Mouse (Mus musculus) embryonic facial prominence, embryonic 14.5 days (tissue): ENCODE measurements around the gene Igfn1. TPM values are rescaled to one million over a fixed set of nuclear protein-coding genes. Genes with fewer than 3 reads are reported as not detected.

ENCODE experiments used
- ATAC-seq: fragments of 200-750 bp; cut with Nextera tagmentation; 2 replicates; pipeline ENCODE4 v1.8.0; 2017; ENCODE audit warnings: low read depth, moderate number of reproducible peaks, moderate TSS enrichment
- DNase-seq: peaks from one replicate; pipeline ENCODE4 v3.0.0-alpha.2; 2015; ENCODE audit warnings: low spot score
- H3K27ac ChIP-seq: fragments of 300-500 bp; sonication (generic); replicated peaks from 2 replicates; pipeline ENCODE4 v1.5.1; 2014; ENCODE audit warnings: low read depth, mild to moderate bottlenecking, low read length, moderate library complexity
- H3K27me3 ChIP-seq: fragments of 300-500 bp; sonication (generic); replicated peaks from 2 replicates; pipeline ENCODE4 v1.6.1; 2014; ENCODE audit warnings: low read length; ENCODE audit not compliant: control insufficient read depth, insufficient read depth
- H3K36me3 ChIP-seq: fragments of 300-500 bp; sonication (generic); 2 replicates; pipeline ENCODE4 v1.6.1; 2014; ENCODE audit warnings: low read length, mixed read lengths; ENCODE audit not compliant: control insufficient read depth, insufficient read depth
- H3K4me1 ChIP-seq: fragments of 300-500 bp; sonication (generic); 2 replicates; pipeline ENCODE4 v1.6.1; 2014; ENCODE audit warnings: antibody characterized with exemption, low read length; ENCODE audit not compliant: control insufficient read depth, insufficient read depth
- H3K4me2 ChIP-seq: fragments of 300-500 bp; sonication (generic); 2 replicates; pipeline ENCODE4 v1.6.1; 2014; ENCODE audit warnings: low read depth, mild to moderate bottlenecking, low read length, moderate library complexity, mixed read lengths
- H3K4me3 ChIP-seq: fragments of 300-500 bp; sonication (generic); 2 replicates; pipeline ENCODE4 v1.5.1; 2014; ENCODE audit warnings: low read depth, mild to moderate bottlenecking, low read length
- H3K9ac ChIP-seq: fragments of 300-500 bp; sonication (generic); 2 replicates; pipeline ENCODE4 v1.6.1; 2014; ENCODE audit warnings: low read depth, mild to moderate bottlenecking, low read length, moderate library complexity, mixed read lengths
- H3K9me3 ChIP-seq: fragments of 300-500 bp; sonication (generic); 2 replicates; pipeline ENCODE4 v1.6.1; 2016; ENCODE audit warnings: low read length; ENCODE audit not compliant: control insufficient read depth
- WGBS: fragments of 180-500 bp; shearing (Covaris S2); extraction: QIAGEN DNeasy Blood & Tissue Kit; methylation state at CpG from one replicate; pipeline ENCODE4 v1.1.7; 2014; 5-methylcytosine and 5-hydroxymethylcytosine counted together
- polyA plus RNA-seq: library from polyadenylated mRNA; unstranded; fragments of >200 nt; fragmentation: Nextera tagmentation; extraction: Ambion mirVana; gene quantifications from 2 replicates; pipeline ENCODE4 v1.2.1, GENCODE M21; 2014

The Igfn1 gene
- polyA plus RNA-seq, 1 experiment from 2014 or later = not detected

DNA sequence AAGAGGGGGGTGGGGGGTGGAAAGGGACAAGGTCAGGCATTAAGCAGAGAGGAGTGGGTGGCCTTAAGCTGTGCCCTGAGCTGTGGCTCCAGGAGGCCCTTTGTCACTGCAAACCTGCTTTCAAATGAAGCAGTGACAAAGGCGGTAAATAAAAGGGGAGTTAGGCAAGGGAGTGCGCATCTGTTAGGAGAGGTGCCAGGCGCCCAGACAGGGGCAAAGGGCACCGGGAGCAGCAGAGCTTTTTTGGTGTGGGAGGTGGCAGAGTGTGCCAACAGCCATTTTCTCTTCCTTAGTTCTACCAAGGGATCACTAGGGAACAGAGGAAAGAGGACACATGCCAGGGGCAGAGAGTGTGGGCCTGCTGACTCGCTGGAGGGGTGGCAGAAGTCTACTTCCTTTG is 88.9 kb downstream of the Igfn1 start:
- no peaks in the 10 kb centered on the region for H3K36me3 ChIP-seq
- H3K9me3 ChIP-seq = no peaks in the 10 kb centered on the region
- DNase-seq = no peak
- H3K27ac ChIP-seq = no peak overlapping the region
- peak overlapping the region; percentile 10; the same call in 1 of the 2 replicates for H3K4me2 ChIP-seq
- peaks cover 68% of the 10 kb centered on the region for H3K27me3 ChIP-seq
- peak overlapping the region; percentile 7; the same call in 1 of the 2 replicates for H3K4me3 ChIP-seq
- no peak for ATAC-seq
- WGBS = 16% methylated on average over 5 of the region's 5 CpGs
- no peak overlapping the region for H3K9ac ChIP-seq
- 0 out of 2 replicates have a peak, but pooled peaks cover 4% of the 10 kb centered on the region for H3K4me1 ChIP-seq

DNA sequence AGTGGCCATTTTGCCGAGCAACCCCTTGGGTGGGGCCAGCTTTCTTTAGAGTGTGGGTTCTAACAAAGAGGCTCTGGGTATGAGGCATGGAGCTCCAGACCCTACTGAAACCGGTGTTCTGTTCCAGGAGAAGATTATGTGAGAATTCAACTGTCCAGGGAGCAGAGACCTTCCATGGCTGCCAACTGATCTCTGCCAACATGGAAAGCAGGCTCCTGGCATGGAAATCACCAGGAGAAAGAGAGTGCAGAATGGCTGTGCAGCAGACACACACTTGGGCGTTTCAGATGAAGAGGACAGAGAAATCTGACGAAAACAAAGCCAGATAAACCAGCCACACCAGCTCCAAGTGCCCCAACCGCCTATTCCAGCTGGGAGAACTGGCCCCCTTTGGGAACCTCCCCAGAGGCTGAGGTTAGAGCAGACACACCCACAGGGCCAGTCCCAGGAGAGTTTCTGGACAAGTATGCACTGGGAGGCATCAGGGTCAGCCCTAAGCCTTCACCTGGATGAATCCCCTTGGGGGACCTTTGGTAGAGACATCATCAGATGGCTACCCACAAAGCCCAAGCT is 89.6 kb downstream of the Igfn1 start:
- H3K9me3 ChIP-seq = no peaks in the 10 kb centered on the region
- peaks cover 65% of the 10 kb centered on the region for H3K27me3 ChIP-seq
- no peaks in the 10 kb centered on the region for H3K36me3 ChIP-seq
- DNase-seq = peak; percentile 52
- peak; percentile 58; the same call in 1 of the 2 replicates for ATAC-seq
- 31% methylated on average over 5 of the region's 5 CpGs for WGBS
- no peak overlapping the region for H3K9ac ChIP-seq
- peak overlapping the region; percentile 31 for H3K4me2 ChIP-seq
- no peak overlapping the region; the same call in 1 of the 2 replicates for H3K27ac ChIP-seq
- H3K4me3 ChIP-seq = peak overlapping the region; percentile 7; the same call in 1 of the 2 replicates
- 0 out of 2 replicates have a peak, but pooled peaks cover 4% of the 10 kb centered on the region for H3K4me1 ChIP-seq

DNA sequence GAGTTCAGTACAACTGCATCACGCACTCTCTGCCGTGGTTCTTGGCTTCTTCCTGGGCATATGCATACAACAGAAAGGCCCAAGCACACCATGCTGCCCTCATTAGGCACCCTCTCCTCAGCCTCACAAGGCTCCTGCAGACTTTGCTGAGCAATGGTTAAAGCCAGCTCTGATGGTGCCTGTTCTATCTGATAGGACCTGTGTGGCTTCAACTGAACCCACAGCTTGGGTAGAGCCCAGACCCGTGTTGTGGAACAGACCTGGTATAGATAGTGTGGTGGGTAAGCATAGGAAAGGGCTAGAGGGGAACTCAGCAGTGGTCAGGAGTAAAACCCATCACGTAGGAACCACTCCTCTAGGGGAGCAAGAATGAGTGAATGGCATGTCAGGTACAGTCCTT is 92.5 kb downstream of the Igfn1 start:
- peaks cover 39% of the 10 kb centered on the region for H3K27me3 ChIP-seq
- ATAC-seq = no peak
- 60% methylated on average over 4 of the region's 4 CpGs for WGBS

DNA sequence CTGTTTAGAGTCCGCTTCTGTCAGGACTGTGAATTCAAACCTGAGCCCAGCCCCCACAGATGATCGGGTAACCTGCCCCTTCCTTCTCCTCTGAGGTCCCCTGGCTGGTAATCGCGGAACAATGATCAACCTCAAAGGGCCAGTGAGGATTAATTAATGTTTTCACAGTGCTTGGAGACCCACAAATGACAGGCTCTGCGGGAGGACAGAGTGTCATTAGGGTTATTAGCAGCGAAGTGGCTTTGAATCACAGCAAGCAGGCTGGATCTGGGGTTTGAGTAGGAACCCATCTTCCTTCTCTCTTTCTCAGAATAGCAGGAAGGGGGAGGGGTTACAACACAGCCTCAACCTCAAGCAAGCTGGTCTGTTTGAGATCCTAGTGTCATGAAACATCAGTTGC is 96.8 kb downstream of the Igfn1 start:
- Histone ChIP-seq H3K27ac (no peak overlapping the region), H3K4me3 (no peak overlapping the region), H3K4me1 (peaks cover 10% of the 10 kb centered on the region), H3K9ac (no peak overlapping the region), H3K9me3 (no peaks in the 10 kb centered on the region), H3K27me3 (no peaks in the 10 kb centered on the region), H3K36me3 (no peaks in the 10 kb centered on the region), H3K4me2 (no peak overlapping the region)
- WGBS = 26% methylated on average over 6 of the region's 6 CpGs
- no peak for ATAC-seq
- DNase-seq = no peak

More for the DNA sequence above, 92.5 kb downstream of the Igfn1 start:
- H3K4me3 ChIP-seq = no peak overlapping the region
- no peaks in the 10 kb centered on the region for H3K9me3 ChIP-seq
- DNase-seq = no peak
- no peak overlapping the region for H3K4me2 ChIP-seq
- no peak overlapping the region for H3K27ac ChIP-seq
- 0 out of 2 replicates have a peak, but pooled peaks cover 3% of the 10 kb centered on the region for H3K4me1 ChIP-seq
- no peaks in the 10 kb centered on the region for H3K36me3 ChIP-seq
- no peak overlapping the region for H3K9ac ChIP-seq

DNA sequence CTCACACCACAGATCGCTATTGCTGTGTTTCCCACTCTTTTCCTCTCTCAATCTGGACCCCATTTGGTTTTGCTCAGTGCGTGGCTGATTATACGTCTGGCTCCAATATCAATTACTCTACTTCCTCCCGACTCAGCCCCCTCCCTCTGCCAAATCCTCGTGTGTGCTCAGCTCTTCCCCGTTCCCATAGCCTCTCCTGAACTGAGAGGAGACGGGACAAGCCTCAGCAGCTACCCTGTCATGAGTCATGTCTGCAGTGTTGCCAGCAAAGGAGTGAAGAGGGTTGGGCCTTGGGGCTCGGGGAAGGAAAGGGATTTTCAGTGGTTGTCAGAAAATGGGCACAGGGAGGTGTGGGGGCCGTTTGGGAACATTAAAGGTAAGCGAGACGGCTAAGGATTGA is 99.4 kb downstream of the Igfn1 start:
- DNase-seq (peak; percentile 87), ATAC-seq (peak; percentile 93)
- H3K36me3 ChIP-seq = no peaks in the 10 kb centered on the region
- no peak overlapping the region for H3K9ac ChIP-seq
- WGBS = 24% methylated on average over 11 of the region's 11 CpGs
- H3K27ac ChIP-seq = 0 out of 2 replicates have a peak overlapping the region, but pooled peaks have one; percentile 15
- no peaks in the 10 kb centered on the region for H3K27me3 ChIP-seq
- no peak overlapping the region for H3K4me3 ChIP-seq
- no peaks in the 10 kb centered on the region for H3K9me3 ChIP-seq
- peaks cover 10% of the 10 kb centered on the region for H3K4me1 ChIP-seq
- H3K4me2 ChIP-seq = no peak overlapping the region; the same call in 1 of the 2 replicates

Other genes starting within 250 kb of the Igfn1 start
- 80.1 and 90.4 TPM in 2 replicates for gene Phlda3, start 240.2 kb downstream of the Igfn1 start, polyA plus RNA-seq
- 637 and 738 TPM in 2 replicates for gene Tnni1, start 226.9 kb downstream of the Igfn1 start, polyA plus RNA-seq
- 16.6 and 21.7 TPM in 2 replicates for gene Lad1, start 187.7 kb downstream of the Igfn1 start, polyA plus RNA-seq
- gene Tnnt2, start 170.0 kb downstream of the Igfn1 start, polyA plus RNA-seq = 193 and 213 TPM in 2 replicates
- gene Pkp1, start 87.1 kb downstream of the Igfn1 start, polyA plus RNA-seq = 15.2 and 20.1 TPM in 2 replicates
- gene Tmem9, start 1.8 kb upstream of the Igfn1 start, polyA plus RNA-seq = 93.3 and 112 TPM in 2 replicates
- gene Ascl5, start 44.5 kb upstream of the Igfn1 start, polyA plus RNA-seq = 0.67 TPM in 1 of 2 replicates, not detected in the other
- gene Cacna1s, start 46.4 kb upstream of the Igfn1 start, polyA plus RNA-seq = 11.2 and 12.1 TPM in 2 replicates
- gene Kif21b, start 125.0 kb upstream of the Igfn1 start, polyA plus RNA-seq = 2.8 and 3.3 TPM in 2 replicates
- gene Mroh3, start 206.5 kb upstream of the Igfn1 start, polyA plus RNA-seq = not detected in 2 replicates
- gene Inava, start 227.9 kb upstream of the Igfn1 start, polyA plus RNA-seq = 8.0 and 10.8 TPM in 2 replicates